Mouse (Mus musculus) liver, embryonic 14.5 days (tissue): ENCODE data around the gene Aifm3.

Source experiments
- CTCF ChIP-seq: IDR thresholded peaks from 2 replicates; pipeline ENCODE4 v1.5.1; 2016; ENCODE audit warnings: antibody characterized with exemption, low read depth, control low read depth
- EP300 ChIP-seq: IDR thresholded peaks from 2 replicates; pipeline ENCODE4 v1.6.1; 2016; ENCODE audit warnings: antibody characterized with exemption, low read depth

GRCm38 (mm10) chr16:17532676-17533329, 43.4 kb downstream of the Aifm3 start:
- TF ChIP-seq EP300 (no peak), CTCF (no peak)
